Mouse (Mus musculus): Measurements from ENCODE around the gene Rps11. TPM values are rescaled to one million over a fixed set of nuclear protein-coding genes. Genes with fewer than 3 reads are reported as not detected.
A peak's percentile ranks its signal among the peaks of the same experiment; 100 is the strongest.

Rps11 gene
- polyA plus RNA-seq, 1 experiment from 2014 or later: 960 TPM

- H3K4me1 ChIP-seq (ENCODE audit: control insufficient read depth, insufficient read depth, low read length): peaks cover 11% of the 10 kb centered on the region
- H3K4me2 ChIP-seq (ENCODE audit: low read length): no peak overlapping the region
- DNase-seq (no peak), ATAC-seq (ENCODE audit: low FRiP score, low TSS enrichment) (no peak)
- H3K27me3 ChIP-seq (ENCODE audit: control insufficient read depth, insufficient read depth, low read length): no peaks in the 10 kb centered on the region
- no peak overlapping the region for H3K27ac ChIP-seq (replicated peaks; ENCODE audit: low read depth, low read length)
- H3K4me3 ChIP-seq (replicated peaks; ENCODE audit: low read depth, low read length): no peak overlapping the region
- H3K9ac ChIP-seq (replicated peaks; ENCODE audit: low read length): peak overlapping the region; percentile 23; the same call in 1 of the 2 replicates
- no peaks in the 10 kb centered on the region for H3K9me3 ChIP-seq (ENCODE audit: control insufficient read depth, low read length)
- WGBS: 79% methylated on average over 4 of the region's 4 CpGs
- peaks cover 11% of the 10 kb centered on the region; the same call in 1 of the 2 replicates for H3K36me3 ChIP-seq (ENCODE audit: control insufficient read depth, insufficient read depth, low read length)
Observed at GRCm38 (mm10) chr7:45150321-45150720, 26.1 kb upstream of the Rps11 start.

- WGBS: 13% methylated on average over 6 of the region's 6 CpGs
- ATAC-seq (ENCODE audit: low FRiP score, low TSS enrichment): no peak
- H3K9ac ChIP-seq (replicated peaks; ENCODE audit: low read length): no peak overlapping the region
Observed at GRCm38 (mm10) chr7:45149545-45149944, 25.3 kb upstream of the Rps11 start.

GRCm38 (mm10) chr7:45148534-45149098 is 24.4 kb upstream of the Rps11 start:
- no peak overlapping the region for H3K27ac ChIP-seq (replicated peaks; ENCODE audit: low read depth, low read length)
- ATAC-seq (ENCODE audit: low FRiP score, low TSS enrichment) (no peak), DNase-seq (no peak)
- H3K4me1 ChIP-seq (ENCODE audit: control insufficient read depth, insufficient read depth, low read length): peaks cover 3% of the 10 kb centered on the region; the same call in 1 of the 2 replicates
- no peak overlapping the region for H3K4me2 ChIP-seq (ENCODE audit: low read length)
- H3K9ac ChIP-seq (replicated peaks; ENCODE audit: low read length): no peak overlapping the region
- H3K36me3 ChIP-seq (ENCODE audit: control insufficient read depth, insufficient read depth, low read length): peaks cover 22% of the 10 kb centered on the region
- no peaks in the 10 kb centered on the region for H3K9me3 ChIP-seq (ENCODE audit: control insufficient read depth, low read length)
- WGBS: 69% methylated on average over 4 of the region's 4 CpGs
- H3K4me3 ChIP-seq (replicated peaks; ENCODE audit: low read depth, low read length): no peak overlapping the region
- H3K27me3 ChIP-seq (ENCODE audit: control insufficient read depth, insufficient read depth, low read length): no peaks in the 10 kb centered on the region

More at GRCm38 (mm10) chr7:45149545-45149944, 25.3 kb upstream of the Rps11 start:
- H3K4me2 ChIP-seq (ENCODE audit: low read length): no peak overlapping the region
- no peak for DNase-seq
- no peak overlapping the region for H3K27ac ChIP-seq (replicated peaks; ENCODE audit: low read depth, low read length)
- H3K4me1 ChIP-seq (ENCODE audit: control insufficient read depth, insufficient read depth, low read length): peaks cover 5% of the 10 kb centered on the region; the same call in 1 of the 2 replicates
- H3K27me3 ChIP-seq (ENCODE audit: control insufficient read depth, insufficient read depth, low read length): no peaks in the 10 kb centered on the region
- peaks cover 15% of the 10 kb centered on the region; the same call in 1 of the 2 replicates for H3K36me3 ChIP-seq (ENCODE audit: control insufficient read depth, insufficient read depth, low read length)
- H3K4me3 ChIP-seq (replicated peaks; ENCODE audit: low read depth, low read length): no peak overlapping the region
- H3K9me3 ChIP-seq (ENCODE audit: control insufficient read depth, low read length): no peaks in the 10 kb centered on the region

- Histone ChIP-seq H3K4me2 (ENCODE audit: low read length) (no peak overlapping the region), H3K4me3 (replicated peaks; ENCODE audit: low read depth, low read length) (no peak overlapping the region), H3K9me3 (ENCODE audit: control insufficient read depth, low read length) (no peaks in the 10 kb centered on the region), H3K27me3 (ENCODE audit: control insufficient read depth, insufficient read depth, low read length) (no peaks in the 10 kb centered on the region), H3K4me1 (ENCODE audit: control insufficient read depth, insufficient read depth, low read length) (no peaks in the 10 kb centered on the region), H3K27ac (replicated peaks; ENCODE audit: low read depth, low read length) (no peak overlapping the region), H3K36me3 (ENCODE audit: control insufficient read depth, insufficient read depth, low read length) (peaks cover 27% of the 10 kb centered on the region), H3K9ac (replicated peaks; ENCODE audit: low read length) (no peak overlapping the region)
- DNase-seq: no peak
- ATAC-seq (ENCODE audit: low FRiP score, low TSS enrichment): no peak
- 93% methylated on average over 11 of the region's 11 CpGs for WGBS
Observed at GRCm38 (mm10) chr7:45147899-45148298, 23.7 kb upstream of the Rps11 start.

GRCm38 (mm10) chr7:45147267-45147666 is 23.0 kb upstream of the Rps11 start:
- Histone ChIP-seq H3K9ac (replicated peaks; ENCODE audit: low read length) (no peak overlapping the region), H3K27me3 (ENCODE audit: control insufficient read depth, insufficient read depth, low read length) (no peaks in the 10 kb centered on the region), H3K4me2 (ENCODE audit: low read length) (no peak overlapping the region), H3K4me1 (ENCODE audit: control insufficient read depth, insufficient read depth, low read length) (no peaks in the 10 kb centered on the region), H3K27ac (replicated peaks; ENCODE audit: low read depth, low read length) (no peak overlapping the region), H3K36me3 (ENCODE audit: control insufficient read depth, insufficient read depth, low read length) (peaks cover 27% of the 10 kb centered on the region), H3K4me3 (replicated peaks; ENCODE audit: low read depth, low read length) (no peak overlapping the region), H3K9me3 (ENCODE audit: control insufficient read depth, low read length) (no peaks in the 10 kb centered on the region)
- ATAC-seq (ENCODE audit: low FRiP score, low TSS enrichment) (no peak), DNase-seq (no peak)
- 95% methylated on average over 11 of the region's 11 CpGs for WGBS

- peaks cover 27% of the 10 kb centered on the region for H3K36me3 ChIP-seq (ENCODE audit: control insufficient read depth, insufficient read depth, low read length)
- H3K4me1 ChIP-seq (ENCODE audit: control insufficient read depth, insufficient read depth, low read length): no peaks in the 10 kb centered on the region
- 94% methylated on average over 8 of the region's 8 CpGs for WGBS
- no peak overlapping the region for H3K4me2 ChIP-seq (ENCODE audit: low read length)
- no peak overlapping the region for H3K4me3 ChIP-seq (replicated peaks; ENCODE audit: low read depth, low read length)
- H3K27ac ChIP-seq (replicated peaks; ENCODE audit: low read depth, low read length): no peak overlapping the region
- DNase-seq (no peak), ATAC-seq (ENCODE audit: low FRiP score, low TSS enrichment) (no peak)
- H3K27me3 ChIP-seq (ENCODE audit: control insufficient read depth, insufficient read depth, low read length): no peaks in the 10 kb centered on the region
- no peaks in the 10 kb centered on the region for H3K9me3 ChIP-seq (ENCODE audit: control insufficient read depth, low read length)
- H3K9ac ChIP-seq (replicated peaks; ENCODE audit: low read length): no peak overlapping the region
Observed at GRCm38 (mm10) chr7:45145460-45145859, 21.2 kb upstream of the Rps11 start.

- WGBS: 83% methylated on average over 13 of the region's 13 CpGs
- ATAC-seq (ENCODE audit: low FRiP score, low TSS enrichment) (no peak), DNase-seq (no peak)
- Histone ChIP-seq H3K9ac (replicated peaks; ENCODE audit: low read length) (no peak overlapping the region), H3K27me3 (ENCODE audit: control insufficient read depth, insufficient read depth, low read length) (no peaks in the 10 kb centered on the region), H3K4me1 (ENCODE audit: control insufficient read depth, insufficient read depth, low read length) (no peaks in the 10 kb centered on the region), H3K9me3 (ENCODE audit: control insufficient read depth, low read length) (no peaks in the 10 kb centered on the region), H3K27ac (replicated peaks; ENCODE audit: low read depth, low read length) (no peak overlapping the region), H3K4me3 (replicated peaks; ENCODE audit: low read depth, low read length) (no peak overlapping the region), H3K36me3 (ENCODE audit: control insufficient read depth, insufficient read depth, low read length) (peaks cover 27% of the 10 kb centered on the region), H3K4me2 (ENCODE audit: low read length) (no peak overlapping the region)
Observed at GRCm38 (mm10) chr7:45144368-45145174, 20.3 kb upstream of the Rps11 start.

GRCm38 (mm10) chr7:45141914-45142313 is 17.7 kb upstream of the Rps11 start:
- DNase-seq (no peak), ATAC-seq (ENCODE audit: low FRiP score, low TSS enrichment) (no peak)
- Histone ChIP-seq H3K36me3 (ENCODE audit: control insufficient read depth, insufficient read depth, low read length) (peaks cover 27% of the 10 kb centered on the region), H3K27me3 (ENCODE audit: control insufficient read depth, insufficient read depth, low read length) (no peaks in the 10 kb centered on the region), H3K4me2 (ENCODE audit: low read length) (no peak overlapping the region), H3K9me3 (ENCODE audit: control insufficient read depth, low read length) (no peaks in the 10 kb centered on the region), H3K9ac (replicated peaks; ENCODE audit: low read length) (no peak overlapping the region), H3K4me1 (ENCODE audit: control insufficient read depth, insufficient read depth, low read length) (no peaks in the 10 kb centered on the region), H3K4me3 (replicated peaks; ENCODE audit: low read depth, low read length) (no peak overlapping the region), H3K27ac (replicated peaks; ENCODE audit: low read depth, low read length) (no peak overlapping the region)
- WGBS: 89% methylated on average over 5 of the region's 5 CpGs

GRCm38 (mm10) chr7:45141319-45141718 is 17.1 kb upstream of the Rps11 start:
- DNase-seq (no peak), ATAC-seq (ENCODE audit: low FRiP score, low TSS enrichment) (no peak)
- Histone ChIP-seq H3K27ac (replicated peaks; ENCODE audit: low read depth, low read length) (no peak overlapping the region), H3K27me3 (ENCODE audit: control insufficient read depth, insufficient read depth, low read length) (no peaks in the 10 kb centered on the region), H3K9me3 (ENCODE audit: control insufficient read depth, low read length) (no peaks in the 10 kb centered on the region), H3K36me3 (ENCODE audit: control insufficient read depth, insufficient read depth, low read length) (peaks cover 25% of the 10 kb centered on the region), H3K4me3 (replicated peaks; ENCODE audit: low read depth, low read length) (no peak overlapping the region), H3K4me2 (ENCODE audit: low read length) (no peak overlapping the region), H3K9ac (replicated peaks; ENCODE audit: low read length) (no peak overlapping the region), H3K4me1 (ENCODE audit: control insufficient read depth, insufficient read depth, low read length) (no peaks in the 10 kb centered on the region)
- WGBS: 95% methylated on average over 3 of the region's 3 CpGs
